Mouse (Mus musculus) kidney, postnatal 0 days (tissue): ENCODE results near the gene Dyrk3. TPM values are rescaled to one million over a fixed set of nuclear protein-coding genes. Genes with fewer than 3 reads are reported as not detected.

Source experiments
- ATAC-seq: fragments of 200-750 bp; cut with Nextera tagmentation; replicated peaks from 2 replicates; pipeline ENCODE4 v1.8.0; 2017; ENCODE audit warnings: low read depth, moderate number of reproducible peaks, moderate TSS enrichment, moderate library complexity; ENCODE audit not compliant: low FRiP score
- DNase-seq: peaks from one replicate; pipeline ENCODE4 v3.0.0-alpha.2; 2016; ENCODE audit warnings: low spot score
- H3K27ac ChIP-seq: fragments of 300-500 bp; sonication (generic); 2 replicates; pipeline ENCODE4 v1.5.1; 2014; ENCODE audit warnings: mild to moderate bottlenecking
- H3K27me3 ChIP-seq: fragments of 300-500 bp; sonication (generic); 2 replicates; pipeline ENCODE4 v1.6.1; 2014; ENCODE audit warnings: low read length, mixed read lengths; ENCODE audit not compliant: insufficient read depth
- H3K36me3 ChIP-seq: fragments of 300-500 bp; sonication (generic); 2 replicates; pipeline ENCODE4 v1.6.1; 2014; ENCODE audit warnings: low read length, mixed read lengths; ENCODE audit not compliant: insufficient read depth
- H3K4me1 ChIP-seq: fragments of 300-500 bp; sonication (generic); replicated peaks from 2 replicates; pipeline ENCODE4 v1.6.1; 2014; ENCODE audit warnings: antibody characterized with exemption, low read length, mixed read lengths; ENCODE audit not compliant: insufficient read depth
- H3K4me2 ChIP-seq: fragments of 300-500 bp; sonication (generic); 2 replicates; pipeline ENCODE4 v1.6.1; 2014; ENCODE audit warnings: mild to moderate bottlenecking, low read length, moderate library complexity, mixed read lengths
- H3K4me3 ChIP-seq: fragments of 300-500 bp; sonication (generic); replicated peaks from 2 replicates; pipeline ENCODE4 v1.5.1; 2014; ENCODE audit warnings: low read depth, low read length
- H3K9ac ChIP-seq: fragments of 300-500 bp; sonication (generic); 2 replicates; pipeline ENCODE4 v1.6.1; 2014; ENCODE audit warnings: low read depth, low read length
- H3K9me3 ChIP-seq: fragments of 300-500 bp; sonication (generic); replicated peaks from 2 replicates; pipeline ENCODE4 v1.6.1; 2016; ENCODE audit warnings: low read length, inconsistent platforms, mixed read lengths
- CTCF ChIP-seq: IDR thresholded peaks from 2 replicates; pipeline ENCODE4 v1.5.1; 2016; ENCODE audit warnings: antibody characterized with exemption, low read depth, mild to moderate bottlenecking, moderate library complexity
- WGBS: fragments of 180-500 bp; shearing (Covaris S2); extraction: QIAGEN DNeasy Blood & Tissue Kit; methylation state at CpG from one replicate; pipeline ENCODE4 v1.1.7; 2014; 5-methylcytosine and 5-hydroxymethylcytosine counted together
- polyA plus RNA-seq: library from polyadenylated mRNA; unstranded; fragments of >200 nt; fragmentation: Nextera tagmentation; extraction: Ambion mirVana; gene quantifications from 2 replicates; pipeline ENCODE4 v1.2.1, GENCODE M21; 2015

Dyrk3 gene
- polyA plus RNA-seq, 1 experiment from 2014 or later: 5.2 TPM

DNA sequence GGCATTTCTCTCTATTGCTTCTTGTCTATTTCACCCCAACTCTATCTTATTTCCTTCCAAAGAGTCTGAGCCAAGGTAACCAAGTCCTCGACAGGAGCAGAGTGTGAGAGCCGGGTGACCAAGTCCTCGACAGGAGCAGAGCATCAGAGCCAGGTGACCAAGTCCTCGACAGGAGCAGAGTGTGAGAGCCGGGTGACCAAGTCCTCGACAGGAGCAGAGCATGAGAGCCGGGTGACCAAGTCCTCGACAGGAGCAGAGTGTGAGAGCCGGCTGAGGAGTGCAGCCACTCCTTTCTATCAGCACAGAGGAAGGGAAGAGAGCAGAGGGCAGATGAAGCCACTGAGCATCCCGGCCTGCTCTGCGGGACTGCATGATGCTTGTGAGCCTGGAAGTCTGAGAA is 49.6 kb downstream of the Dyrk3 start:
- 46% methylated on average over 11 of the region's 11 CpGs for WGBS
- Histone ChIP-seq H3K36me3 (no peaks in the 10 kb centered on the region), H3K9me3 (no peaks in the 10 kb centered on the region), H3K9ac (0 out of 2 replicates have a peak overlapping the region, but pooled peaks have one; percentile 4), H3K4me2 (no peak overlapping the region), H3K4me3 (no peak overlapping the region), H3K27ac (no peak overlapping the region), H3K4me1 (peaks cover 83% of the 10 kb centered on the region), H3K27me3 (no peaks in the 10 kb centered on the region)
- ATAC-seq: no peak
- TF ChIP-seq CTCF: no peak
- no peak for DNase-seq

DNA sequence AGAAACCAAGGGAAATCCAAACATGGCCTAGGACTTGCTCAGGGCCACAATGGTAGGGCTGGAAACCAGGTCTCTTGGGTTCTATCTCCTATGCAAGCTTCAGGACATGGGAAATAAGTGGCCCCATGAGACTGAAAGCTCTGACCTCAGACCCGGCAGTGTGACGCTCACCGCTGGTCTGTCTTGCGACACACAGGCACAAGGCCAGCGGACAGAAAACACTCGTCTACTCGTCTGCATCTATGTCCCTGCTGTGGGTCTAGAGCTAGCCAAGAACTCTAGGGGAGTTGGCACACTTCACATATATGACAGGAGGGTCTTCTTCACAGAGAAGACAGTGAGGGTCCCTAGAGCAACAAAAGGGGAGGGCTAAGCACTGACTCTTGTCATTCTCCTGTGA is 51.2 kb downstream of the Dyrk3 start:
- Histone ChIP-seq H3K9me3 (no peaks in the 10 kb centered on the region), H3K27ac (no peak overlapping the region; the same call in 1 of the 2 replicates), H3K27me3 (no peaks in the 10 kb centered on the region), H3K36me3 (no peaks in the 10 kb centered on the region), H3K4me3 (no peak overlapping the region), H3K4me2 (no peak overlapping the region), H3K9ac (no peak overlapping the region), H3K4me1 (peaks cover 76% of the 10 kb centered on the region)
- TF ChIP-seq CTCF: no peak
- ATAC-seq (no peak), DNase-seq (no peak)
- 40% methylated on average over 7 of the region's 7 CpGs for WGBS

DNA sequence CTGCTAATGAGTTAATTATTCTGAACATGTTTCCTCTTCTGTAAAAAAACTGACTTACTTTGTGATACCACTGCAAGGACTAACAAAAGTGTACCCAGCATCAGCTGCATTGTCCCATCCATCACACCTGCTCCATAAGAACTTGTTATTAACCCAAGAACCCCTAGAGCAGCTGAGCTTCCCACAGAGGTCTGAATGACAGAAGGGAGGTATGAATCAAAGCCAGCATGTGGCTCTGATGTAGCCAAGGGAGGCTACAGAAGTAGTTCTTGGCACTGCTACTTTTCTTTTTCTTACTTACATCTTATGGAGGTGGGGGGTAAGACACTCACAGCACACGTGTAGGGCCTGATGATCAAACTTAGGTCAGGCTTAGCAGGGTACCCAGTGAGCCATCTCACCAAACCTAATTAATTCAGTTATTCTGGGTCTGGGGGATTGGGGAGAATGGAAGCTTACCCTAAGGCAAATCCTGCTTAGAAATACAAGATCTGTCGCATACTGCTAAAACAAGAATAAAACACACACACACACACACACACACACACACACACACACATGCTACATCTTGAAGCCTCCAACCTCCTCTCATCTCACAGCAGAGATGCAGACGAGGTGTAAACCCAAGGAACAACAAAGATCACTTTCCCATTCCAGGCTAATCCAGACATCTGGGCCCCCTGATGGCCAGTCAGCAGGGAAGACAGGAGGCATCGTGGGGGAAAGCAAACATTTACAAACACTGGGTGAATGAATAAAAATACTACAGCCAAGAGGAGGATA is 52.0 kb downstream of the Dyrk3 start:
- Histone ChIP-seq H3K27ac (no peak overlapping the region), H3K27me3 (no peaks in the 10 kb centered on the region), H3K4me2 (no peak overlapping the region), H3K4me3 (no peak overlapping the region), H3K9me3 (no peaks in the 10 kb centered on the region), H3K9ac (no peak overlapping the region), H3K4me1 (peaks cover 70% of the 10 kb centered on the region), H3K36me3 (no peaks in the 10 kb centered on the region)
- TF ChIP-seq CTCF: no peak
- DNase-seq (no peak), ATAC-seq (no peak)
- 25% methylated on average over 4 of the region's 4 CpGs for WGBS

DNA sequence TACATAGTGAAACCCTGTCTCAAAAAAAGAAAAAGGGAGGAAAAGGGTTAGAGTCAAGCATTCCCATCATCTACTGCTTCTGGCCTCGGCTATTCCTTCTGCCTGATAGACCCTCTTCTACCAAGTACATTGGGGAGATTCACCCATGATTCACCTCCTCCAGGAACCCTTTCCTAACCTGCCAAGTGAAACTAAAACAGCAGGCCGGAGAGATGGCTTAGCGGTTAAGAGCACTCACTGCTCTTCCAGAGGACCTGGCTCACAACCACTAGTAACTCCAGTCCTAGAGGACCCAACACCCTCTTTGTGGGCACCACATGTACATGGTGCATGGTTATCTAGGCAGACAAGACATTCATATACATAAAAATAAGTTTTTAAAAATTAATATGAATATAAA is 52.9 kb downstream of the Dyrk3 start:
- DNase-seq: no peak
- 74% methylated on average over 3 of the region's 3 CpGs for WGBS
- Histone ChIP-seq H3K9me3 (no peaks in the 10 kb centered on the region), H3K27ac (no peak overlapping the region), H3K4me2 (no peak overlapping the region), H3K9ac (no peak overlapping the region), H3K36me3 (no peaks in the 10 kb centered on the region), H3K27me3 (no peaks in the 10 kb centered on the region), H3K4me1 (peaks cover 61% of the 10 kb centered on the region), H3K4me3 (no peak overlapping the region)
- no peak for ATAC-seq
- TF ChIP-seq CTCF: no peak

DNA sequence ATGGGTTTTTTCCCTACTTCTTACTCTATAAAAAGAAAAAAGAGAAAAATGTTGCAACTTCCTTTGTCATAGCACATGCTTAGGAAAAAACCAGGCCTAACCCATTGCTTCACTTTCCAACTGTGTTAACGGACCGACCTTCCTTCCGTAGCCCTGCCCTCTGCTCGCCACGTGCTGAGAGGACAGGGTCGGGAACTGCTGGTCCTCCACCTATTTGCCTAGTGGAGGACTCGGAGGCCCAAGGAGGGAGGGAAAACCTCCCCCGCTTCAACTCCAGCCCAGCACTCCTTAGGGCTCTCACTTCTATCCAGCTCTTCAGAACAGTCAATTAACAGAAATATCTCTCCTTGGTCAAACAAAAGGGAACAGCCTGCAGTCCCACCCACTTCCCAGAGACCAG is 53.9 kb downstream of the Dyrk3 start:
- Histone ChIP-seq H3K4me1 (peaks cover 60% of the 10 kb centered on the region), H3K4me3 (no peak overlapping the region), H3K27me3 (no peaks in the 10 kb centered on the region), H3K9ac (no peak overlapping the region), H3K27ac (peak overlapping the region; percentile 75), H3K4me2 (no peak overlapping the region), H3K9me3 (no peaks in the 10 kb centered on the region), H3K36me3 (no peaks in the 10 kb centered on the region)
- DNase-seq (peak; percentile 61), ATAC-seq (no peak; the same call in 1 of the 2 replicates)
- WGBS: 18% methylated on average over 8 of the region's 8 CpGs
- TF ChIP-seq CTCF: no peak

- H3K4me1 ChIP-seq: peaks cover 60% of the 10 kb centered on the region
- TF ChIP-seq CTCF: no peak
- no peaks in the 10 kb centered on the region for H3K36me3 ChIP-seq
- peak; percentile 90 for DNase-seq
- no peaks in the 10 kb centered on the region for H3K27me3 ChIP-seq
- peak overlapping the region; percentile 75 for H3K27ac ChIP-seq
- peak; percentile 60 for ATAC-seq
- H3K4me3 ChIP-seq: no peak overlapping the region
- peak overlapping the region; percentile 28; the same call in 1 of the 2 replicates for H3K4me2 ChIP-seq
- H3K9ac ChIP-seq: no peak overlapping the region
- no peaks in the 10 kb centered on the region for H3K9me3 ChIP-seq
- 9% methylated on average over 4 of the region's 4 CpGs for WGBS
Measured at GRCm38 (mm10) chr1:131083609-131084008, 54.5 kb downstream of the Dyrk3 start.
